Mouse (Mus musculus): Measurements from ENCODE around the gene Scrn2. TPM values are rescaled to one million over a fixed set of nuclear protein-coding genes. Genes with fewer than 3 reads are reported as not detected.

The Scrn2 gene
- total and polyA plus RNA-seq, 3 experiments: 14.8 to 26.7 TPM; not detected in 1

- TF ChIP-seq HCFC1 (IDR thresholded peaks at IDR 0.05; ENCODE audit: low read depth, low read length) (peak; percentile 90), EP300 (IDR thresholded peaks at IDR 0.05; ENCODE audit: low read depth in 1 of 2, low read length in 2 of 2) (no peak), E2F4 (IDR thresholded peaks at IDR 0.05; ENCODE audit: borderline replicate concordance, low read depth, low read length) (peak; percentile 78; the same call in 1 of the 2 replicates)
Observed at GRCm38 (mm10) chr11:97050216-97050943, 20.6 kb downstream of the Scrn2 start, which contains the start of gene Osbpl7 (continued).

- H3K27me3 ChIP-seq (ENCODE audit: control insufficient read depth in 1 of 2, insufficient read depth in 2 of 2, low read length in 2 of 2): no peaks in the 10 kb centered on the region
- no peaks in the 10 kb centered on the region for H3K9me3 ChIP-seq (replicated peaks; ENCODE audit: insufficient read depth, low read length)
- TF ChIP-seq MXI1 (IDR thresholded peaks at IDR 0.05; ENCODE audit: low read depth, low read length) (peak; percentile 14), MYC (IDR thresholded peaks at IDR 0.05; ENCODE audit: low read depth, low read length) (0 out of 2 replicates have a peak, but pooled peaks have one; percentile 16), NELFE (IDR thresholded peaks at IDR 0.05; ENCODE audit: low read depth, low read length) (no peak), SIN3A (IDR thresholded peaks at IDR 0.05; ENCODE audit: low read length) (peak; percentile 11; the same call in 1 of the 2 replicates), SMC3 (IDR thresholded peaks at IDR 0.05; ENCODE audit: low read depth, low read length) (no peak; the same call in 1 of the 2 replicates), MAX (IDR thresholded peaks at IDR 0.05; ENCODE audit: low read length) (no peak; the same call in 1 of the 2 replicates), USF1 (IDR thresholded peaks at IDR 0.05; ENCODE audit: low read depth, low read length) (no peak; the same call in 1 of the 2 replicates), GABPA (IDR thresholded peaks at IDR 0.05; ENCODE audit: low read depth, low read length) (no peak), EP300 (IDR thresholded peaks at IDR 0.05; ENCODE audit: low read depth in 1 of 2, low read length in 2 of 2) (no peak), TCF12 (IDR thresholded peaks at IDR 0.05; ENCODE audit: low read depth, low read length) (no peak)
- peak overlapping the region; percentile 83 for H3K9ac ChIP-seq (ENCODE audit: control insufficient read depth, low read depth, low read length, poor library complexity, severe bottlenecking)
- peaks cover 10% of the 10 kb centered on the region for H3K79me2 ChIP-seq (ENCODE audit: control insufficient read depth, insufficient read depth, low read length, poor library complexity)
- peak overlapping the region; percentile 54 for H3K27ac ChIP-seq (ENCODE audit: control insufficient read depth, low read depth, low read length)
- peak; percentile 70 for DNase-seq (ENCODE audit: low read depth, low spot score)
- H3K4me3 ChIP-seq (ENCODE audit: control insufficient read depth in 1 of 2, insufficient read depth in 1 of 2, low read depth in 2 of 2, low read length in 2 of 2): peak overlapping the region; percentile 78 to 88
- H3K36me3 ChIP-seq (ENCODE audit: control insufficient read depth in 1 of 2, insufficient read depth in 2 of 2, low read length in 2 of 2): no peaks in the 10 kb centered on the region
- peaks cover 0 to 16% of the 10 kb centered on the region in 2 experiments; a peak in 2 of 4 replicates for H3K4me1 ChIP-seq (ENCODE audit: control insufficient read depth in 1 of 2, insufficient read depth in 2 of 2, low read length in 2 of 2)
Observed at GRCm38 (mm10) chr11:97050944-97051586, 21.3 kb downstream of the Scrn2 start.

GRCm38 (mm10) chr11:97052219-97052646 lies 22.5 kb downstream of the Scrn2 start:
- Histone ChIP-seq H3K9me3 (replicated peaks; ENCODE audit: insufficient read depth, low read length) (no peaks in the 10 kb centered on the region), H3K27me3 (ENCODE audit: control insufficient read depth in 1 of 2, insufficient read depth in 2 of 2, low read length in 2 of 2) (no peaks in the 10 kb centered on the region), H3K36me3 (ENCODE audit: control insufficient read depth in 1 of 2, insufficient read depth in 2 of 2, low read length in 2 of 2) (no peaks in the 10 kb centered on the region; a peak in 1 of 4 replicates), H3K79me2 (ENCODE audit: control insufficient read depth, insufficient read depth, low read length, poor library complexity) (peaks cover 10% of the 10 kb centered on the region), H3K27ac (ENCODE audit: control insufficient read depth, low read depth, low read length) (no peak overlapping the region), H3K4me3 (ENCODE audit: control insufficient read depth in 1 of 2, insufficient read depth in 1 of 2, low read depth in 2 of 2, low read length in 2 of 2) (peak overlapping the region; percentile 78 to 88), H3K9ac (ENCODE audit: control insufficient read depth, low read depth, low read length, poor library complexity, severe bottlenecking) (no peak overlapping the region; the same call in 1 of the 2 replicates), H3K4me1 (ENCODE audit: control insufficient read depth in 1 of 2, insufficient read depth in 2 of 2, low read length in 2 of 2) (peaks cover 0 to 16% of the 10 kb centered on the region in 2 experiments; a peak in 2 of 4 replicates)
- DNase-seq (ENCODE audit: low read depth, low spot score): peak; percentile 76
- TF ChIP-seq POLR2AphosphoS5 (IDR thresholded peaks at IDR 0.05; ENCODE audit: borderline replicate concordance, low read depth, low read length) (no peak), MYC (IDR thresholded peaks at IDR 0.05; ENCODE audit: low read depth, low read length) (no peak), ELF1 (IDR thresholded peaks at IDR 0.05; ENCODE audit: low read depth, low read length) (no peak), NRF1 (IDR thresholded peaks at IDR 0.05; ENCODE audit: insufficient read depth, low read depth, low read length, poor library complexity, severe bottlenecking) (no peak), KAT2A (conservative IDR thresholded peaks at IDR 0.05; ENCODE audit: low read depth, low read length) (no peak), POLR2A (IDR thresholded peaks at IDR 0.05; ENCODE audit: control insufficient read depth in 1 of 2, insufficient read depth in 1 of 2, low read depth in 1 of 2, low read length in 2 of 2, poor library complexity in 1 of 2) (no peak), HCFC1 (IDR thresholded peaks at IDR 0.05; ENCODE audit: low read depth, low read length) (peak; percentile 13; the same call in 1 of the 2 replicates)

Measured in MEL (cell line).